Mouse (Mus musculus) embryo, embryonic 10.5 days (tissue): ENCODE data around the gene Sypl2.

Source experiments
- DNase-seq: peaks from one replicate; pipeline ENCODE4 v3.0.0-alpha.2; 2015; ENCODE audit warnings: low spot score

Gene Sypl2

DNA sequence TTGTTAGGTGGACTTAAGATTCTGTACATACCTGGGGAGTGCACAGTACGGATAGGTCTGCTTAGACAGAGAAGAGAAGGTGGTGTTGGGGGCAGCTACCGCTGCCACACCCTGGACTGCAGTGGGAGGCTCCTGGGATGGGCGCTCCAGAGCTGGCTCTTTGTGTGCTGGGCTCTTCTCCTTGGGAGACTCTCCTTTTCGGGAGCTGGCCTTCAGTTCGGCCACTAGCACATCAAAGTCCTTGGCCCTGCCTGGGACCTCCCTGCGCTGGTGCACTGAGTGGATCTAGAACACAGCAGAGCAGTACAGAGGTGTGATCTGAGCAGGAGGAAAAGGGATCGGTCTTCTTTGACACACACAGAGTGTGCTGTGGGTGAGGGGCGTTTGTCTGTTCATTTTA, 20.8 kb downstream of the Sypl2 start:
- no peak for DNase-seq

DNA sequence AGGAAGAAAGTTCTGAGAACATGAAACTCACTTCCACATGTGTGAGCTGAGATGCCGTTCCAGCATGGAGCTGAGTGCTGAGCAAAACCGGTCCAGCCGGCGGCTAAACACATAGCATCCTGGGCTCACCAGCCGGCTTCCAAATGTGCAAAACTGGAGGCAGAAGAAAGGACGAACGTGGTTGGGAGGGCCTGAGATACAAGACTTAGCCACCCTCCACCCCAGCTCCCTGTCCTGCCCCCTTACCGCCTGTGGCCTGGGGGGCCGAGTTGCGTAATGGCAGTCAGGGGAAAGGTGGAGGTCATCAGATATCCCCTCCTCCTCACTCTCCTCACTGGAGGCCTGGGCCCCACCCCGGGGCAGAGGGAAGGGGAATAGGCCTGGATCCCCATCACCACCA, 22.0 kb downstream of the Sypl2 start:
- DNase-seq: no peak

DNA sequence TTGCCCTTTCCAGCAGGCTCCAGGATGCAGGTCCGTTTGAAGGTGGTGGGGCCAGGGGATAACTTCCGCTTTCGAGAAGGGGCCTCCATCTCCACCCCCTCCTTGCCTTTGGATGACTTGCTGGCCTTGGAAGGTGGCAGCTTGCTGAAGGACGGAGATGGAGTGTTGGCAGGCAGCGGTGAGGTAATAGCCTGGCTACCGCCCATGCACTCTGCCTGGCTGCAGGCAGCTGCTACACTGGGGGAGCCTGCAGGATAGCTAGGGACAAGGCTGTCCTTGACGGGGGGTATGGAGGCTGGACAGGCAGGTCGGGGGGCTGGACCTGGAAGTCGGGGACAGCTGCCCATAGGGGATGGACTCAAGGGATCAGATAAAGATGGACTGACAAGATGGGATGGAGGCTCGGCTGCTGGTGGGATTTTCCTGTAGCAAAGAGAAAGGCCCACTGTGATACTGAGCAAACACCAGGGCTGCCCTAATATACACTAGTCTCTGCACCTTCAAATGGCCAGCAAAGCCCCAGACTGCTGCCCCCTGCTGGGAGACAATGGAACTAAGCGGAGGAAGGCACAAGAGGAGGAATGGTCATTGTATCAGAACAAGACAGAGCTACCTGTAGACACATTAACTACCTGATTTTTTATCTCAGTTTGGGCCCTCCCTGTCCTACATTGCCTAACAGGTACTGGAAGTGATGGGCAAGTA, 22.7 kb downstream of the Sypl2 start:
- peak; percentile 82 for DNase-seq

DNA sequence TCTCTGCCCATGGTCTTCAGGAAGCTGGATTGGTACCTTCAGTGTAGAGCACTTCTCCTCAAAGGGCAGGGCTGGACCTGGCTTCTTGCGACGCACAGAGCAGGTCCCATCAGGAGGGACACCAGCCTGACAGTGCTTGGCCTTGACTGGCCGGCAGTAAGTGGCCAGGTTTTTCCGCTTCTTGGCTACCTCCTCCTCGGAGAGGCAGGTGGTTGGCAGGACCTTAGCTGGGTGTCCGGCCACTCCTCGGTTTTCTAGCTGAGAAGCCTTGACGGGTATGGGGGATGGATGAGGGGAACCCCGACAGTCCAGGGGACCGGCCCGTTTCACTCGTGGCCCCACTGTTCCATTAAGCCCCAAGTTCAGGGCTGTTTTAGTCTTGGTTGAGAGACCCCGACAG, 23.2 kb downstream of the Sypl2 start:
- no peak for DNase-seq

DNA sequence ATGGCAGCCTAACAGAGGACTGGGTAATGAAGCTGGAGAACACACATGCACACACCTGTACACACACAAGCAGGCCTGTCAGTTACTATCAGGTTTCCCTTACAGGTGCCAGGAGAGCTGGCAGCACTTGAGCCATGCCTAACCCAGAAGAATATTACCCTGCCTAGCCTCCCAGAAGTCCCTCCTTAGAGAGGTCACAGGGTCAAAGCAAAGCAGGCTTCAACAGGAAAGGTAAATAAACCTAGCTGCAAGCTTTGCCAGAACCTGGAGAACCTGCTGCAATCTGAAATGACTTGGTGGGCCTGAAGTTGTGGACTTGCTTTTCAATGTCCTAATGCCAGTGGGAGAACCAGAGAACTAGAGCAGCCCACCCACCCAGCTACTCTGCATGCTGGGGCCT, 23.9 kb downstream of the Sypl2 start:
- no peak for DNase-seq

DNA sequence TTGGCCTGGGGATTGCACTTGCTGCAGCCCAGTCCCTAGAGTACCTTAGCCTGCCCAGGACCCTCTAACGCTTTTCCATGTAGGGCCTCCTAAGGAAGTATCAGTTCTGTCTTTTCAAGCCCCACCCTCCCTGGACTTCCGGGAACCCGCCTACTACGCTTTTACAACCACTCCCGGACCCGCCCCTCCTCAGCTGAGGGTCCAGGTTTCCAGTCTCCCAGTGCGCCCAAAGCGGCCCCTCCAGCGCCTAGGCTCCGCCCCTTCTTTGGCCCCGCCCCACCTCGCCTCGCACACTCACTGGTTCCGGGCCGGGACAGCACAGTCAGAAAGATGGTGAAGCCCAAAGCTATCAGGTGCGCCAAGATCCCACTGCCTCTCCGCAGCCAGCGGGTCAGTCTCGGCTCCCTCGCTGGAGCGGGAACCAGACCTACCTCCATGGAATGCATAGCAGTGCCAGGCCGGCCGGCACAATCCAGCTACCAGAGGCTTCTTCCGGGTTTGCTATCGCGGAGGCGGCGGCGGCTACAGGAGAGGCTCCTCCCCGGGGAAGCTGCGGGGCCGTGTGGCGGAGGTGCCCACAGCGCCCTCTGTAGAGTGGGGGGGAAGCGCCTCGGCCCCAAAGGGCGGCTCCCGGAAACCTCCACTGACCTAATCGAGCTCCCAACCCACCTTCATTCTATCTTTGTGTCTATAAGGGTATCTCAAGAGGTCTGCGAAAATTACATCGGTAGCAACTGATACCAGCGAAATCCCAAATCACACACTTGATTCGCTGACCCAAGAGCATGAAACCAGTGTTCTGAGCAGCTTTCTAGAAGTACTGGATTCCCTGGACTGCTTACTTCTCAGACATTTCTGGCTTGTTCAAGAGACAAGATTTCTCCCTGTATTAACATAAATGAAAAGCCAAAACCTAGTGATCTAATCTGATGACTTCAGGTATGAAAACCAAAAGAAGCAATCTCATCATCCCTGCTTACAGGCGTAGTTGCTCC, 25.8 kb downstream of the Sypl2 start, which contains the start of gene Cyb561d1:
TSS of gene Cyb561d1 (minus strand) at position 884 of the 995 bp plus-strand sequence.
- peak; percentile 95 for DNase-seq

DNA sequence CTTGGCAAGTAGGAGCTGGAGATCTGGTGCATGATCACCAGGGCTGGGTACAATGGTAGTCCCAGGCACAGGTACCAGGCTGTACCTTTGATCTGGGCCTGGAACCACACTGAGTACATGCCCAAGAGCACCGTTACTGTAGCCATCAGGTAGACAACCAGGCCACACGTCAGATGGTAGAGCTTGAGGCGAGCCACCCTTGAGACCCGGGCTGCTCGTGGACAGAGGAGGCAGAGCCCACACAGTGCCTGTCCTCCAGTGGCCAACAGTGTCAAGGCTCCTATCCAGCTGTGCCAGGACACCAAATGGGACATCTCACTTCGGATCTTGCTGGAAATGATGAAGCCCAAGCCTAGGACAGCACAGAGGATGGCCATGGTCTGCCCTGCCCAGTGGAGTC, 27.2 kb downstream of the Sypl2 start:
- no peak for DNase-seq

DNA sequence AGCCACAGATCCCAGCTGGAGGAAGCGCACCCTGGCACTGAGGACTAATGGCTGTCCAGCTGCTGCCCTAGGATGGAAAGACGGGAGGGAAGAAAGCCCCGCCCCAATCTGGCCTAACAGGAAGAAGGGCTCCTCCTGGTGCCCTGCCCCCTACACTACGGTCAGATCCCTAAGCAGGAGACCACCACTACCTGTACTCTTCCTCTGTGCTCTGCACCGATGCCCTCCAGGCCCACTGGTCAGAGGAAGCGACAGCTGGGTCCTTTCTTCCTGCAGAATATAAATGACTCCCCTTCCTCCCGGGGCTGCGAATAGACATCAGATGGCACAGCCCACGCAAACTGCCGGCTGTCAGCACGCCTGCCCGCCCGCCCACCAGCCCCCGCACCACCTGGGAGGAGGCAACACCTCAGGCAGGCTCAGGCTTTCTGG, 29.4 kb downstream of the Sypl2 start:
- DNase-seq: peak; percentile 78

DNA sequence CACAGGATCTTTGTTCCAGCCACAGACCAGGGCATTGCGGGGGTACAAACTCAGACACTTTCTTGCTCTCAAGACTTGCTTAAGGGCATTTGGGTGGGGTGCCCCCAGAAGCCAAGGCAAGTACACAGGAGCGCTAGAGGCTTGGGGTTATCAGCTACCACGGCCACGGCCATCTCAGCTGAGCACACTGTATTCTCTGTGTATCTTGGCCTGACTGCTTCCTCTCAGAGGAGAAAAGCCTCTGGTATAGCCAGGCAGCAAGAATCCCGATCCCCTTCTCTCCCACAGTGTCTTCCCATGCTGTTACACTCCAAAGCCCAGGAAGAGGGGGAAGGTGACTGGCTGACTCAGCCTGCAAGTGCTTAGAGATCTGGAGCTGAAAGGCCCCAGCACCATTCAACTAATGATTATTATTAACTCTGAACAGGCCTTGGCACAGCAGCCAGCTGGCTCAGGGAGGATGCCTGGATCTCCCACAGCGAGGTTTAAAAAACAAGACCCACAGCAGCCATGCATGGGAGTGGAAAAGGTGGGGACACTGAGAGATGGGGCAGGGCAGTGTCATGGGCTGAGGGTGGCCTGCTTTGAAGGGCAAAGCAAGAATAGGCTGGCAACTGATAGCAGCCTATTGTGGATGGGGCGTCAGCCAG, 30.4 kb downstream of the Sypl2 start:
- DNase-seq: no peak

DNA sequence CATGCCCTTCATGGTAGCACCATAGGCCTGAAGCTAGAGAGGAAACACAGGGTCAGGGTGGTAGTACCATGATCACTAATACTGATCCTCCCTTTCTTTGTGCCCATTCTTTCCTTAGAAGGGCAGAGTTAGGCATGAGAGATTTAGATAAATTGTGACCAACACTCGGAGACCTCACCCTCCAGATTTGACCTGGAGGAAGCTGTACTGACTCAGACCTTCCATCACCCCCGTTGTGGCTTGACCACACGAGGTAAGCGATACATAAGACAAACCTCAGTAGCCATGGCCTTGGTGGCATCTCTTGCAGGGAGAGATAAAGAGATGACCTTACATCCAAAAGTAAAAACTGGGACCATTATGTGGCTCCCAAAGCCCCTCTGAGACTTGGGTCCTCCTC, 31.2 kb downstream of the Sypl2 start:
- no peak for DNase-seq

DNA sequence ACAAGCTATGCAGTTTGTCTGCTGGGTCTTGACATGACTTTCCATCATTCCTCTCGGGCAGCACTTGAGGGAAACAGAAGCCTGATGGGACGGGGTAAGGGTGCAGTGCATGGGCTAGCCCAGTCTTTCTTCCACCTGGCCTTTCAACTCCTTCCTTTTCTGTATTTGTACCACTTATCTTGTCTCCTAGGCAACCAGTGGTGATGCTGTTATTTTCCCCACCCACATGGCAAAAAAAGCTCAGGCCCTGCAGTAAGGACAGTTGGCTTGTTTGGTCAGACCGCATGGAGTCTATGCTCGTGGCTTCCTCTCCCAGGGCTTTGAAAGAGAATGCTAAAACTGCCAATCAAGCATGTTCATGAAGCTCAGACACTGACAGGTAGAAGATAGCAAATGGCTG, 32.8 kb downstream of the Sypl2 start:
- DNase-seq: no peak

DNA sequence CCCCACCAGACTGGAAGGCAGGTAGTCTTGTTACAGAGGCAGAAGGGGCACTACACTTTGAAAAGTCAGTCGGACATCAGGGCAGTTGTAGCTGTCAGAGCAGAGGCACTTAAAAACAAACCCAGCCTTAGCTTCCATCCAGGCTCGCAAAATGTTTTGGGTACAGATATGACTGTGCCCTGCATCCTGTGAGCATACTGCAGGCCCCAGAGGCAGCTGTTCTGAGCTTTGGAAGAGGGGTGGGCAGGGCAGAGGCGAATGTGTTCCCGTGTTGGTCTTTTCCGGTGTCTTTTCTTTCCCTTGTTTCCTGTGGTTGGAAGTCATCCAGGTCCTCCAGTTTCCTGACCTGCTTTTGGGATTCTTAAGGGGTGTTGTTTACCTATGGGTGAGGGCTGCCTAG, 36.6 kb downstream of the Sypl2 start:
- no peak for DNase-seq

DNA sequence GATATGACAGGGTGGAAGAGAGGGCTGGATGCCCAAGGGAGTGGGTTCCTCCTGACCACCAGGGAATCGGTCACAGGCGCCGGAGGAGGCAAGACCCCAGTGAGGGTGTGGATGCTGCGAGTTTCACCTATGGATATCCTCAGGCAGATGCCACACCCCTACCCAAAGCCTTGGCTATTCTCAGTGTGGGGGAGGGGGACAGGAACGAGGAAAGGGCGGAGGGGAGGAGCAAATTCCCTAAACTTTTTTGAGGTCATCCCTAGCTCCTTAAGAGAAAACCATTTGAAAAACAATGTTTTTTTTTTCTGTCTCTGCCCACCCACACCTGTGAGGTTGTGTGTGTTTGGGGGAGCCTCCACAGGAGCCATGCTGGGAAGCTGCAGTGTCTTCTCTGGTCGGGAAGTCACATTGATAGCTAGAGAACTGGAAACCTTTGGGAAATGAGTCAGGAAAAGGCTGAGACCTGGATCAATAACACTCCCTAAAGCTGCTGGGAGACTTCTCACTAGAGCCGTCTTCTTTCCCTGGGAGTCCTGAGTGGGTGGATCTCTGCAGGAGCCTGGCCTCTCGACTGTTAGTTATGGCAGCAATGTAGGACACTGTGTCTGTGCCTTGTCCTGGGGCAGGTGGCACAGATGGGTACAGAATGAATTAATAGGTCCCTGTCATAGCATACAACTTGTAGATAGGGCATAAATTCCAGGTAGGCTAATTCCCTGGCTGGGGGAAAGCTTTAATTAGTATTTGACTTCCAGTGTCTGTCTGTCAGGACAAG, 37.5 kb downstream of the Sypl2 start:
- DNase-seq: no peak

DNA sequence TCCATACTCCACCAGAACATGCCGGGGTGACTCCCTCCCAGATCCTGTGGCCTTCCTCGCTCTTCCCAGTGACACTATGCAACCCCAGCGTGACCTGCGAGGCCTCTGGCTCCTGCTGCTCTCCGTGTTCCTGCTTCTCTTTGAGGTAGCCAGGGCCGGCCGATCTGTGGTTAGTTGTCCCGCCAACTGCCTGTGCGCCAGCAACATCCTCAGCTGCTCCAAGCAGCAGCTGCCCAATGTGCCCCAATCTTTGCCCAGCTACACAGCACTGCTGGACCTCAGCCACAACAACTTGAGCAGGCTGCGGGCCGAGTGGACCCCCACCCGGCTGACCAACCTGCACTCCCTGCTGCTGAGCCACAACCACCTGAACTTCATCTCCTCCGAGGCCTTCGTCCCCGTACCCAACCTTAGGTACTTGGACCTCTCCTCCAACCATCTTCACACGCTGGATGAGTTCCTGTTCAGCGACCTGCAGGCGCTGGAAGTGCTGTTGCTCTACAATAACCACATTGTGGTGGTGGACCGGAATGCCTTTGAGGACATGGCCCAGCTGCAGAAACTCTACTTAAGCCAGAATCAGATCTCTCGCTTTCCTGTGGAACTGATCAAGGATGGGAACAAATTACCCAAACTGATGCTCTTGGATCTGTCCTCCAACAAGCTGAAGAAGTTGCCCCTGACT, 39.2 kb downstream of the Sypl2 start:
- DNase-seq: no peak

DNA sequence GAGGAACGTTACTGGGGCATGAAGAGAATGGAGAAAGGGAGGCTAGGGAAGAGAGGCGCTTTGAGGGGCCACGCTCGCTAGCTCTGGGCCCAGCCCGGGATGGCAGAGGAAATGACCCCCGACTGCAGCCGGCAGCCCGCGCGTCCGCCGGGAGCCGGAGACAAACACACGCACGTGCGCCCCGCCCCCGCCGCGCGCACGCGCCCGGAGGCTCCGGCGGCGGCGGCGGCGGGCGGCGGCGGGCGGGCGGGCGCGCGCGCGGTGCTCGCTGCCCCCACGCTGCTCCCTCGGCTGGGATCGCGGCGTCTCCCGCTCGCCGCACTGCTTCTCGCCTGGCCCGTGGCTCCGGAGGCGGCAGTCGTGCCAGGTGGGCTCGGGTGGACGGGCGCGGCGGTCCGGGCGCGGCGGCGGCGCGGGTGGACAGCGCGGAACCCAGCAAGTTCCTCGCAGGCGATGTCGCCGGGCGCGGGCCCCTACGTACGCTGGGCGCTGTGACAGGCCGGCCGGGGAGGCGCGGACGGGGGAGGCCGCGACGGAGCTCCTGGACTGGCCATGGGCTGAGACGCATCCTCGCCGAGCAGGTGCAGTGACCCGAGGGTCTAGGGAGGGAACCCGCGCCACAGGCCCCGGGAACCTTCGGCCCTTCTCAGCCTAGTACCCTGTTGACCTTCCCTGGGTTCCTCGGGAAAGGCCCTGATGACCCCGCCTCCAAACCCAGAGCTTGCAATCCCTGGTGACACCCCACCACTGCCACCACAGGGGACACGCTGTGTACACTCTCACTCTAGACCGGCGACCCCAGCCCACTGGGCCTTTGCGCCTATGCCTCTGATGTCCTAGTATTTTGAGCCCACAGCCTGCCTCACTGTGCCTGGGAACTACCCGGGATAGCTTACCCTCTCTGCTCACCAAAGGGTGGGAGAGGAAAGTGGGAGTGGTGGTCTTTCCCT, 40.1 kb downstream of the Sypl2 start, which contains the start of gene Amigo1:
TSS of gene Amigo1 (plus strand) at position 238 of the 950 bp plus-strand sequence.
- DNase-seq: peak; percentile 70

DNA sequence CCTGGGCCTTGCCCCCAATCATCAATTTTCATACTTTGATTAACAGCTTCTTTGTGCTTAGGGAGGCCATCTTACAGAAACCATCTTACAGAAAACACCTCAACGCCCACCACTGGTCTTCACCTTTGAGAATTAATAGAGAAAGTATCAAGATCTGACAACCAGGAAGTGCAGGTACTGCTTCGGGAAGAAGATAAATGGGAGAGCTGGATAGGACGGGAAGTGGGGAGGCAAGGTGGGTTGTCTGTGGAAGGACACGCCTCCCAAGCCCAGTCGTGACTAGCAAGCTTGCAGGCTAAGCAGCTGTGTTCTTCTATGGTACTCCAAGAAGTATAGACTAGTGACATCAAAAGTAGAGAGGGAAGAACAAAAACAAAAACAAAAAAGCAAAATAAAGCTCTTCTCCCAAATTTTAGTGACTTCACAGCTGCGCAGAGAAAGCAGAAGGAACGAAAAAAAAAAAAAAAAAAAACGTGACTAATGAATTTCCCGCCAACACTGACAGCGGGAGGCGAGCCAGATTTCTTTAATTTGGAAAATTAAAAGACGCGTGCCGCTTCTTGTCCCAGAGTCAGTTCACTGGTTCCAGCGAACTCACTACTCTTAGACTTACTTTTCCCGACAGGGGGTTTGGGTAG, 40.9 kb downstream of the Sypl2 start:
- DNase-seq: peak; percentile 33

DNA sequence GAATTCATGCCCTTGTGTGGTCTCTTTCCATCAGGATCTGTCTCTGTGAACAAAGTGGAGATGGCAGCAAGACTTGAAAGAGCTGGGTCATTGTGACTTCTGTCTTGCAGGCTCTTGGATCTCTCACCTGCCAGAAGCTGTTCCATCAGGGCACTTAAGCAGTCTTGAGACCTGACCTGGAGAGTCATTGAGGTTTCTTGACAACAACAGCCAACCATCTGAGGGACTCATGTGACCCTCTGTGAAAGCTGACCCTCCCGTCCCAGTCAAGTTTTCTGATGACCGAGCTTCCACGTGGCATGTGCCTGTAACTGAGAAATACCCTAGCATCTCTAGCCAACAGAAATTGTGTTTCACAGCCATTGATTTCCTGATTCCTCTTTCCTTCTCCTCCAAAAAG, 41.7 kb downstream of the Sypl2 start:
- no peak for DNase-seq

DNA sequence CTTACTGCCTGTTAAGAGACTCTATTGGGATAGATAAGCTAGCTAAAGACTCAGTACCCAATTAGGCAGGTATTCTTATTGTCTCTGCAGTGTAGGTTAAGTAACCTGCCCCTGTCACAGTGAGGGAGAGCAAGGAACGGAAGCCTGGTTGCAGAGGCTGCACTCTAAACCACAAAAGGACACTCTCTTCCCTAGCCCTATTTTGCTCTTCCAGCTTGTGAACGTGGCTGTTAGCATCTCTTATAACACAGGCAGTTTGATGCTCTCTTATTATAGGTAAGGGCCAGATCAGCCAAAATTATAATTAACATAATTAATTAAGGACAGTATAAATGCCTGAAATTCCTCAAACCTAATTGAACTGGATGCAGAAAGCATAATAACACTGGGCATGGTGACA, 45.9 kb downstream of the Sypl2 start:
- no peak for DNase-seq
